Mouse (Mus musculus) small intestine, adult 2 months (tissue): ENCODE measurements around the gene Itpkc.

Experiments
- CTCF ChIP-seq: fragments of 200-500 bp; IDR thresholded peaks from 2 replicates; pipeline ENCODE4 v1.5.1; 2012; ENCODE audit warnings: low read depth, mild to moderate bottlenecking, control low read depth, inconsistent platforms, low read length, moderate library complexity, mixed read lengths; ENCODE audit not compliant: insufficient replicate concordance, insufficient read length; ENCODE audit errors: extremely low read depth
- POLR2A ChIP-seq: fragments of 200-500 bp; IDR thresholded peaks from 2 replicates; pipeline ENCODE4 v1.6.1; 2012; ENCODE audit warnings: low read depth, mild to moderate bottlenecking, control low read depth, inconsistent platforms, low read length, moderate library complexity

DNA sequence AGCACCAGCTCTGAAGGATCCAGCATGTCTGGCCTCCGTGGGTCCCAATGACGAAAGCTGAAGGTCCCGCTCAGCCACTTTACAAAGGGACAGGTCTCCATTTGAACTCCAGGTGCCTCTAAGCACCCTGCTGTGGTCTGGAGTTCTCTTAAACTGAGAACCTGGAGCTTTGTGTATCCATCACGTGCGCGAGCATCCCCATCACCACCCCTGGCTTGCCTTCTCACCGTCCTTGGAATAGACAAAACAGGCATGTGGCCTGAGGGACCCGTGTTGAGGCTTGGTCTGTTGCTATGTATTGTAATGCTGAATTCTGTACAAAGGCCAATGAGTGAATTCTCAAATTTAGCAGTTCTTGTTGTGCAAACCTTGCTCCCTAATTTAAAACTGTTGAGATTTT lies 29.7 kb downstream of the Itpkc start:
- no peak for TF ChIP-seq CTCF
- TF ChIP-seq POLR2A = no peak
